34 mouse cellular contexts compared by ENCODE assay signal in the genomic region with DNA sequence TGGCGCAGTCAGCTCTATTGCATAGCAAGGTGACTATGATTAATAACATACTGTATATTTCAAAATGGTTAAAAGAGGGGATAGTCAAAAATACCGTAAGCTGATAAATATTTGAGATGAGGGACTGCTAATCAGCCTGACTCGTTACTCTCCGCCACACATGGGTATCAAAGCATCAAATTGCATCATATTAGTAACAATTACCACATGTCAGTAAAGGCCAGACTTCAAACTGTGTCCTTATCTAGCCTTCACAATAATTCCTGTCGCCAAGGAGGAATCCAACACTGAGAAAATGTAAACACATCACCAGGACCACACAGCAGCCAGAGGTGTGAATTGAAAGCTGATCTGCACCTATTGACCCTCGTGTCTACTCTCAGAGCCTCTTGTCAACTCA.
"Had no signal": no experiment of that assay in that cellular context is flagged by ENCODE, and none has a peak within 500 bp of the region (broad histone marks: within the 10 kb centered on the region; RNA-seq: fewer than 3 reads in every experiment).

No protein-coding gene starts in this region.

- H3K9me3 ChIP-seq: heart, embryonic 10.5 days; heart, embryonic 13.5 days; heart, embryonic 15.5 days; hindbrain, embryonic 10.5 days; hindbrain, embryonic 12.5 days; hindbrain, embryonic 13.5 days; hindbrain, embryonic 15.5 days; intestine, embryonic 15.5 days; kidney, embryonic 15.5 days had no signal

- DNase-seq: heart, postnatal 10 days; heart, postnatal 14 days; heart, postnatal 36 days; heart, postnatal 4 days; kidney, adult 11 months; kidney, adult 18-20 months; kidney, adult 2 months; kidney, adult 8-10 months; kidney, adult 9 months; kidney, postnatal 10 days; kidney, postnatal 14 days; kidney, postnatal 25 days; kidney, postnatal 36 days; kidney, postnatal 4 days; layer of hippocampus, adult 9-11 months; layer of hippocampus, postnatal 36 days had no signal

- H3K4me3 ChIP-seq: heart, embryonic 10.5 days; heart, embryonic 13.5 days; heart, embryonic 15.5 days; hindbrain, embryonic 10.5 days; hindbrain, embryonic 12.5 days; hindbrain, embryonic 13.5 days; hindbrain, embryonic 15.5 days; intestine, embryonic 15.5 days; kidney, embryonic 15.5 days; layer of hippocampus, adult 2 months had no signal

- H3K4me1 ChIP-seq: heart, embryonic 15.5 days; hindbrain, embryonic 10.5 days; hindbrain, embryonic 12.5 days; hindbrain, embryonic 13.5 days; intestine, embryonic 15.5 days had no signal

- H3K9ac ChIP-seq: heart, embryonic 13.5 days; heart, embryonic 15.5 days; hindbrain, embryonic 12.5 days; hindbrain, embryonic 13.5 days; hindbrain, embryonic 14.5 days; hindbrain, embryonic 15.5 days; intestine, embryonic 15.5 days; kidney, embryonic 15.5 days had no signal

- H3K4me2 ChIP-seq: heart, embryonic 11.5 days; heart, embryonic 13.5 days; heart, embryonic 15.5 days; hindbrain, embryonic 12.5 days; hindbrain, embryonic 13.5 days; hindbrain, embryonic 14.5 days; hindbrain, embryonic 15.5 days; intestine, embryonic 15.5 days; kidney, embryonic 15.5 days had no signal

- H3K27ac ChIP-seq: heart, embryonic 10.5 days; heart, embryonic 13.5 days; heart, embryonic 15.5 days; hindbrain, embryonic 10.5 days; hindbrain, embryonic 12.5 days; hindbrain, embryonic 13.5 days; hindbrain, embryonic 14.5 days; hindbrain, embryonic 15.5 days; hindbrain, postnatal 0 days; intestine, embryonic 15.5 days; kidney, embryonic 15.5 days; kidney, postnatal 0 days; layer of hippocampus, adult 2 months had no signal

- H3K27me3 ChIP-seq: intestine, embryonic 15.5 days; kidney, embryonic 15.5 days had no signal

- ATAC-seq: hindbrain, embryonic 16.5 days; hindbrain, postnatal 0 days; inflammation-experienced regulatory T-cells, adult 6 months; intestine, embryonic 15.5 days; intestine, embryonic 16.5 days; intestine, postnatal 0 days had no signal

- H3K36me3 ChIP-seq: heart, embryonic 10.5 days; heart, embryonic 13.5 days; heart, embryonic 15.5 days; hindbrain, embryonic 10.5 days; hindbrain, embryonic 12.5 days; hindbrain, embryonic 13.5 days; hindbrain, embryonic 15.5 days; intestine, embryonic 15.5 days; kidney, embryonic 15.5 days had no signal
